Mouse (Mus musculus): ENCODE data around the gene Gm28897.
"Not testable (repeated sequence)": the region's sequence is repeated elsewhere in the genome, so short reads cannot be mapped to it uniquely, and the experiment has no call there.

Gene Gm28897

DNA sequence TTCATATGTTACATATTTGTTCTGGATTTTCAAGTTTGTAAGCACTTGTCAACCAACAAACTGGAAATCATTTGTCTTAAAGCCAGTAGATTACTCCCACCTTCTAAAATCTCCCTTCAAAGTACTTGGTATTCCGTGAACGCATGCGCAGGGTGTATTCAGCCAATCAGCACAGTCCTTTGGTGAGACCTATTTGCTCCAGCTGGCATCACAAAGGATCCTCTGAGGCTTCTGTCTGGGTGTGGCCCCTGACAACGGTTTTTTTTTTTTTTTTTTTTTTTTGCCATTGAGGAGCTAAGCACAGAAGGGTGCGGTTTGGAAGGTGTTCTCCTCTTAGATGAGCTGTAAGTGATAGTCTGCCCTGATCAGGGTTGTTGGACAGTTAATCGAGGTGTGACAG is at the start of gene Gm28897:
Gm28897 (plus strand) TSS at position 301 of the 400 bp plus-strand sequence.
- ATAC-seq (ENCODE audit: insufficient number of reproducible peaks, low FRiP score, low TSS enrichment): not testable (repeated sequence)

All from cerebellum, adult (tissue).